15 mouse cellular contexts compared by ENCODE assay signal in genomic region chr7:49071141-49071567, GRCm38 (mm10).
A peak's percentile ranks its signal among the peaks of the same experiment; 100 is the strongest.
DNase-seq lines count a peak whose midpoint lies in the region; ATAC-seq and TF ChIP-seq lines count a peak whose summit lies in the region.
"Had no signal": no experiment of that assay in that cellular context is flagged by ENCODE, and none has a peak within 500 bp of the region (broad histone marks: within the 10 kb centered on the region; RNA-seq: fewer than 3 reads in every experiment).

No protein-coding gene starts in this region.

- no peak overlapping the region for H3K9ac ChIP-seq in ES-Bruce4 (ENCODE audit: low read depth, poor library complexity, severe bottlenecking)
- H3K9ac ChIP-seq in hindbrain, embryonic 12.5 days: no peak overlapping the region
- no peak overlapping the region for H3K9ac ChIP-seq in midbrain, embryonic 16.5 days (ENCODE audit: low read depth, low read length)
- H3K9ac ChIP-seq: heart, embryonic 13.5 days; kidney, embryonic 15.5 days; liver, embryonic 12.5 days had no signal

- 6% methylated on average over 7 of the region's 7 CpGs for WGBS in hindbrain, embryonic 12.5 days
- 9% methylated on average over 7 of the region's 7 CpGs for WGBS in midbrain, embryonic 16.5 days

- H3K9me3 ChIP-seq in ES-Bruce4 (replicated peaks; ENCODE audit: control insufficient read depth, insufficient read depth, low read length, poor library complexity, severe bottlenecking): no peaks in the 10 kb centered on the region
- no peaks in the 10 kb centered on the region for H3K9me3 ChIP-seq in hindbrain, embryonic 12.5 days (replicated peaks)
- no peaks in the 10 kb centered on the region for H3K9me3 ChIP-seq in midbrain, embryonic 16.5 days (replicated peaks; ENCODE audit: control insufficient read depth, low read length, poor library complexity, severe bottlenecking)
- H3K9me3 ChIP-seq: heart, embryonic 13.5 days; kidney, embryonic 15.5 days; liver, embryonic 12.5 days had no signal

- DNase-seq in ES-CJ7 (ENCODE audit: low read depth, low spot score): peak; percentile 33
- DNase-seq in urinary bladder, postnatal 14 days (ENCODE audit: low spot score): no peak
- DNase-seq in kidney, postnatal 36 days: no peak
- DNase-seq: cerebellum, adult 18-20 months; gastrocnemius, postnatal 25 days; left cerebral cortex, postnatal 4 days; right cerebral cortex, postnatal 14 days had no signal

- H3K4me1 ChIP-seq in ES-Bruce4 (ENCODE audit: control insufficient read depth, insufficient read depth, low read length): no peaks in the 10 kb centered on the region
- peaks cover 75% of the 10 kb centered on the region for H3K4me1 ChIP-seq in hindbrain, embryonic 12.5 days
- peaks cover 30% of the 10 kb centered on the region for H3K4me1 ChIP-seq in midbrain, embryonic 16.5 days (ENCODE audit: control insufficient read depth, insufficient read depth, low read length)
- H3K4me1 ChIP-seq: liver, embryonic 12.5 days had no signal

- no peaks in the 10 kb centered on the region for H3K36me3 ChIP-seq in ES-Bruce4 (ENCODE audit: control insufficient read depth, insufficient read depth, low read length, poor library complexity, severe bottlenecking)
- H3K36me3 ChIP-seq in hindbrain, embryonic 12.5 days: no peaks in the 10 kb centered on the region
- no peaks in the 10 kb centered on the region for H3K36me3 ChIP-seq in midbrain, embryonic 16.5 days (ENCODE audit: control insufficient read depth, insufficient read depth, low read length)
- H3K36me3 ChIP-seq: heart, embryonic 13.5 days; kidney, embryonic 15.5 days; liver, embryonic 12.5 days had no signal

- no peaks in the 10 kb centered on the region for H3K27me3 ChIP-seq in ES-Bruce4 (ENCODE audit: control insufficient read depth, insufficient read depth, low read length, poor library complexity, severe bottlenecking)
- H3K27me3 ChIP-seq in hindbrain, embryonic 12.5 days: no peaks in the 10 kb centered on the region
- no peaks in the 10 kb centered on the region for H3K27me3 ChIP-seq in midbrain, embryonic 16.5 days (ENCODE audit: control insufficient read depth, insufficient read depth, low read depth, low read length)

- no peak overlapping the region for H3K4me2 ChIP-seq in hindbrain, embryonic 12.5 days (replicated peaks)
- no peak overlapping the region for H3K4me2 ChIP-seq in midbrain, embryonic 16.5 days (ENCODE audit: low read length)
- H3K4me2 ChIP-seq: heart, embryonic 13.5 days; kidney, embryonic 15.5 days; liver, embryonic 12.5 days had no signal

- no peak overlapping the region for H3K27ac ChIP-seq in ES-Bruce4 (ENCODE audit: insufficient read depth, low read length)
- H3K27ac ChIP-seq in hindbrain, embryonic 12.5 days: peak overlapping the region; percentile 60
- H3K27ac ChIP-seq in midbrain, embryonic 16.5 days (ENCODE audit: low read length): 0 out of 2 replicates have a peak overlapping the region, but pooled peaks have one; percentile 43
- H3K27ac ChIP-seq: heart, embryonic 13.5 days; kidney, embryonic 15.5 days; liver, embryonic 12.5 days had no signal

- TF ChIP-seq EP300 in ES-Bruce4 (IDR thresholded peaks at IDR 0.05; ENCODE audit: insufficient read depth, low read depth, low read length): peak; percentile 71; the same call in 1 of the 2 replicates

- no peak overlapping the region for H3K4me3 ChIP-seq in ES-Bruce4 (ENCODE audit: low read depth, low read length)
- H3K4me3 ChIP-seq in hindbrain, embryonic 12.5 days: no peak overlapping the region
- no peak overlapping the region for H3K4me3 ChIP-seq in midbrain, embryonic 16.5 days (ENCODE audit: low read depth, low read length)
- H3K4me3 ChIP-seq: heart, embryonic 13.5 days; kidney, embryonic 15.5 days; liver, embryonic 12.5 days had no signal

- TF ChIP-seq POLR2A in ES-Bruce4 (IDR thresholded peaks at IDR 0.05; ENCODE audit: insufficient read depth, low read length): no peak

- no peak for TF ChIP-seq CTCF in ES-Bruce4 (IDR thresholded peaks at IDR 0.05; ENCODE audit: low read depth, low read length)

- ATAC-seq in hindbrain, embryonic 12.5 days (ENCODE audit: low FRiP score): peak; percentile 58
- ATAC-seq in midbrain, embryonic 16.5 days: peak; percentile 13; the same call in 1 of the 2 replicates
- ATAC-seq in erythroblast, adult 5-6 weeks (replicated peaks; ENCODE audit: low FRiP score, poor library complexity, severe bottlenecking): no peak
- ATAC-seq: inflammation-experienced regulatory T-cells, adult 6 months; liver, embryonic 12.5 days had no signal
